Mouse (Mus musculus) liver, embryonic 14.5 days (tissue): ENCODE results near the gene Gpr176.

Experiments used
- CTCF ChIP-seq: IDR thresholded peaks from 2 replicates; pipeline ENCODE4 v1.5.1; 2016; ENCODE audit warnings: antibody characterized with exemption, low read depth, control low read depth
- EP300 ChIP-seq: IDR thresholded peaks from 2 replicates; pipeline ENCODE4 v1.6.1; 2016; ENCODE audit warnings: antibody characterized with exemption, low read depth

GRCm38 (mm10) chr2:118355138-118355719 lies 18.0 kb downstream of the Gpr176 start:
- TF ChIP-seq CTCF (no peak), EP300 (no peak)
